Mouse (Mus musculus) right cerebral cortex, adult 18-20 months (tissue): Measurements from ENCODE around the gene Vinac1.
"Not testable (repeated sequence)": the region's sequence is repeated elsewhere in the genome, so short reads cannot be mapped to it uniquely, and the experiment has no call there.

ENCODE experiments used
- DNase-seq: peaks from one replicate; pipeline ENCODE4 v3.0.0; 2022; ENCODE audit warnings: mixed read lengths

Vinac1 gene

DNA sequence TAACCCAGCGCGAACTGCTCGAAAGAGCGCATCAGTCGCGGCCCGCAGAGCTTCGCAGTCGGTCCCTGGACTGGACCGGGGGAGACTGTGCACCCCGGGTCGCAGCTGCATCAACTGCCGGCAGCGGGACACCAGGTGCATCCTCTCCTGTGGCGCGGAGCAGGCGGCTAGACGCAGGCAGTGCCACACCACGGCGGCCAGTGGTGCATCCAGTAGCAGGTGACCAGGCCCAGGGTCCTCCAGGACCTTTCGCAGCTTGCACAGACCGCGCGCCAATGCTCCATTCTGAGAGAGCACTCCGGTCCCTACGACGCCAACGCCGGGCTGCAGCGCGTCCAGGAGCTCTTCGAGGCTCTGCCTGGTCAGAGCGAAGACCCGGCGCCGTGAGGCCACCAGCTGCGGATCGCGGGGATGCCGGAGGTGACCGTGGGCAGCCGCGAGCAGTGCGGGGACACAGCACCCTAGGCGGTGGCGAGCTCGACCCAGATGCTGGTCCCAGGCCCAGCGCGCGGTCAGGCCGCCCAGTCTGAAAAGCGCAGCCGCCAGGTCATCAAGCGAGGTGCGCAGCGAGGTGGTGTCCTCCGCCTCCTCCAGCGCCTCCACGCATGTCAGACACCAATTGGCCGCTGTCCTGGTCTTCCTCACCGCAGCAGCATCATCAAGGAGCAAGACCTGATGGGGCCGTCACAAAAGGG, 8.9 kb downstream of the Vinac1 start:
- DNase-seq: peak; percentile 15

DNA sequence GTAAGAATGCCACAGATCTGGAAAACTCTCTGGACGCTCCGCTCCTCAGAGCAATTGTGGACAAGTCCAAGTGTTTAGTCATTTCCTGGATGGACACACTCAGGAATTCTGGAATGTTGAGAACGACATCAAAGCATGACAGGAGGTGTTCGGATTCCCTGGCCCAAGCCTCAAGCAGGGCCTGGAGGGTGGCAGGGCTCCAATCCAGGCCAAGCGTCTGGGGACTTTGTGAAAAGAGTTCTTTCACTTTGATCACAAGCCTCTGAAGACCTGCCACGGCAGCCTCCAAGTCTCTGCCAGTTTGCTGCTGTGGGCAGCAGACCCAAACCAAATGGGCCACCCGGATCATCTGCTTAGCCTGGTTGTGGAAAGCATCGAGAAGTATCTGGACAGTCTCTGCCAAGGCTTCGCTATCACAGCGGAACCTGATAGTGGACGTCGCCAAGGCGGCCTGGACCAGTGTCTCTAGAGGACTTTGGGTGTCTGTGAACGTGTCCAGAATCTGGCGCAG, 9.5 kb downstream of the Vinac1 start:
- DNase-seq: no peak

DNA sequence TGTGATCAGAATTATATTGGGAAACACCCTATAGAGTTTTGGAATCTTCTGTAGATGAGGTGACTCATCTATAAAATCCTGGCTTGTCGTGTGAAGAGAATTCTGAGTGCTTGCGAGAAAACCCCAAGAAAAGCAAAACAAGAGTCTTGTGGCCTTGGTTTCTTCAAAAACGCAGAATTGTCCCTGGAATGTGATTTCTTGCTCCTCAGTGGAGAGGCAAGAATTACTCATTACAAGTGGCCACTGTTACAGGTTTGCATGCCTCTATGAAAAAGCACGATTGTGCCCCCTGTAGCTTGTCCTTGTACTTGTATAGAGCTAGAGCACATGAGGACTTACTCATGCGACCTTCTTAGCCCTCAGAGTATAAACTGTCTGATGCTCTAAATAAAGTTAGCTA, 12.6 kb downstream of the Vinac1 start:
- DNase-seq: no peak

DNA sequence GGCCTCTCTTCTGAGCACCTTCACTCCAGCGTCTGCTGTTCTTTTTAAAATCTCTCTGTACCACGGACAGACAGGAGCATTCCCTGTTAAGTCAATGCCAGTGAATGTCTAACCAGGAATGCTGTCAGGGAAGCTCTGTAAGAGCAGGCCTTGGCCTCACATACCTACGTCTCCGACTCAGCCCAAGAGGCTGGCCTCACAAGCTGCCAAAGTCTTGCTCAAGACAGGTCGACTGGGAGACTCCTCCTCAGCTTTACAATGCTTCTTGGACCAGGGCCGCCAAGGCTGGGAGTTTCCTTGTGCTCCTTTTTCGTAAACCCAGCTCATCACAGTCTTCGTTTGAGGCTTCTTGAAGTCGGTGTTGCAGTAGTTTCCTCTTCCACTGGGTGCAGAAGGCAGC, 23.2 kb downstream of the Vinac1 start:
- DNase-seq: no peak

DNA sequence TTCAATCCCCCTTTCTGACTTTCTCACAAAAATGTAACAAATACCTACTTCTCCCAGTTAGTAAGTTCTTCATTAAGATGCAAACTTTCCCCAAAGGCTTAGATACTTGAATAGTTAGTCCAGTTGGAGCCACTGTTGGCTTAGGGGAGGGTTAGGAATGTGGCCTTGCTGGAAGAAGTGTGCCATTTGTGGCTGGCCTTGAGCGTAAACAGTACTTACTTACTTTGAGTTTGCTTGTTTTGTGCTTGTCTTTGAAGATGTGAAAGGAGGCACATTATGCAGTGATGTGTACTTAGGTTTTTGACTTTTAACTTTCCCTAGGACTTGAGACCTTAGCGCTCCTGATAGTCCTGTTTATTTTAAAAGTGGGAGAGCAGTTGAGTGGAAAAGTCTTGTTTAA, 27.9 kb downstream of the Vinac1 start:
- DNase-seq: no peak

DNA sequence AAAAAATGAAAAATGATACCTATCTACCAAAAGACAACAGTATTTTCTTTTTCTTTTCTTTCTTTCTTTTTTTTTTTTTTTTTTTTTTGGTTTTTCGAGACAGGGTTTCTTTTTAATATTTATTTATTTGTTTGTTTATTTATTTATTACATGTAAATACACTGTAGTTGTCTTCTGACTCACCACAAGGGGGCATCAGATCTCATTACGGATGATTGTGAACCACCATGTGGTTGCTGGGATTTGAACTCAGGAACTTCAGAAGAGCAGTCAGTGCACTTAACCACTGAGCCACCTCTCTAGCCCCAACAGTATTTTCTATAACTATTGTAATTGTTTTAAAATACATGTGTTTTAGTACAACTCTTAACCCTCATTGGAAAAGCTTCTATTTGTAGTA, 39.1 kb downstream of the Vinac1 start:
- DNase-seq: not testable (repeated sequence)

DNA sequence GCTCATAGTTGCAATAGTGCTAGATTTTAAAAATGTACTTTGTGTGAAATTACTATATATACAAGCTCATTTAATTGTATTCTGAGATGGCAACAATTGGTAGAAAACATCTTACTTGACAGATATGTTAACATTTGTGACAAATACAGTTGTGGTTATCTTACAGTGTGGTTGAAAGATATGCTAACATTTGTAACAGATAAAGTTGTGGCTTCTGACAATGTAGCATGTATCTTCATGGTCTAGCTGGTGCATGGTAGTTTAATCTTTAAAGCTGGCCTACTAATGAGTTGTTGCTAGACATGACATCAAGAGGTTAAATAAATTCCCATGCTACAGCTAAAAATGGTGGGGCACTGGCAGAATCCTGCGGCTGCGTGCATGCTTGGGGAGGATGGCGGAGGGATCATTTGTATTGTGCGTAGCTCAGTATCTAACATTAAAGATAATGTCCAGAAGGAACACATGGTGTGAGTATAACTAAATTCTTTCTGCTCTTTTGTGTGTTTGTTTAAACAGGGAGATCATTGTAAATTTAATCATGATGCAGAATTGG, 41.7 kb downstream of the Vinac1 start:
- DNase-seq: no peak

DNA sequence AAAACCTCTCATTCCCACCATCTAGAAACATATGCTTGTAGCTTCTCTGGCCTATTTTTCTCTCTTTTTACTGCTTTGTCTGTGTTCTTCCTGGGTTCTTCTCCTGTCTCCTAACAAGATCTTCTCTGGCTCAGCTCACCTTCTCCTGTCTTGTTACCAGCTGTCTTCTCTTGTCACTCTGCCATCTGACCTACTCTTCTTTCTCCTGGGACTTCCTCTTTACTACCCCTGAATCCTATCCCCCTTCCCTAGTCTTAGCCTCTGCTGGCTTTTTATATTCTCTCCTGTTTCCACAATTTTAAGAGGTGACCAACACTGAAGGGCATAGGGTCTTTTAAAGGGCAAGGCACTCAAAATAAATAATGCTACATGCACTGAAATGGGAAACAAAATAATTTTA, 43.1 kb downstream of the Vinac1 start:
- no peak for DNase-seq

DNA sequence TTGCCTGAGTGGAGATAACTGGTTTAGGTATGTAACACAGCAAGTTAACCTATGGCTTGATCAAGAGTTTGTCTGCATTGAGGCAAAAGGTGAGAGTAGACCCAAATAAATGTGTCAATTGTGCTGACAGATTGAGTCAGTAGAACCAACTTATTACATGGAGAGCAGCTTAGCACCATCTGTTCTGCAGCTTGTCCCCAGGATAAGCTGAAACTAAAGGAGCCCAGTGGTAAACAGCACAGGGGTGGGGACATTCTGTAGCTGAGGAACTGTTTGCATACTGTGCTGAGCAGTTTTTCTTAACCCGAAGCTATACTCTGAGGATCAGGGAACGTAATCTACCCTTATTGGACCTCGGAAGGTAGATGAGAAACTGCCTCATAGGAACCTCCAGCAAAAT, 63.2 kb downstream of the Vinac1 start:
- peak; percentile 30 for DNase-seq

DNA sequence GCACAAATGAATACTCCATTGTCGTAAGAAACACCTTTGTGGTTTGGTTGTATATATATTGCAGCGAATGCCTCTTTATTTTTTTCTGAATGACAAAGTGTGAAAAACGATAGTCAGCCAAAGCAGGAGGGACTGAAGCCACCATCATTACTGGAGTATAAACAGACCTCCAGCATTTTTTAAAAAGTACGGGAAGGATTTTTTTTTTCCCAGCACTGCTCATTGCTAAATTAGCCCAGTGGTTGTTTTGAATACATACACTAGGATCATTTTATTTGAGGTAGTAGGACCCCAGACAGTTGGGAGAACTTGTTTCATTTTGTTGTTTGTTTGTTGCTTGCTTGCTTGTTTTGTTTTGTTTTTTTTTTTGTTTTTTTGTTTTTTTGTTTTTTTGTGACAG, 72.4 kb downstream of the Vinac1 start:
- no peak for DNase-seq
